Mouse (Mus musculus): ENCODE results near the gene Tm4sf1. TPM values are rescaled to one million over a fixed set of nuclear protein-coding genes. Genes with fewer than 3 reads are reported as not detected.

Gene Tm4sf1
- 10 to 100 TPM; 64.2 to 67.6 TPM for total RNA-seq (2021)
- long read RNA-seq, experiment 1, transcript Tm4sf1-202 (5 exons, 2,855 nt): major isoform, 63 of 75 reads
- long read RNA-seq, experiment 1, partial matches to known transcripts: 5 of 75 reads
- long read RNA-seq, experiment 1, other reads (novel, unspliced or antisense): 7 of 75 reads
- long read RNA-seq, experiment 2, transcript Tm4sf1-202 (5 exons, 2,855 nt): major isoform, 28 of 33 reads
- long read RNA-seq, experiment 2, partial matches to known transcripts: 4 of 33 reads
- long read RNA-seq, experiment 2, other reads (novel, unspliced or antisense): 1 of 33 reads

DNA sequence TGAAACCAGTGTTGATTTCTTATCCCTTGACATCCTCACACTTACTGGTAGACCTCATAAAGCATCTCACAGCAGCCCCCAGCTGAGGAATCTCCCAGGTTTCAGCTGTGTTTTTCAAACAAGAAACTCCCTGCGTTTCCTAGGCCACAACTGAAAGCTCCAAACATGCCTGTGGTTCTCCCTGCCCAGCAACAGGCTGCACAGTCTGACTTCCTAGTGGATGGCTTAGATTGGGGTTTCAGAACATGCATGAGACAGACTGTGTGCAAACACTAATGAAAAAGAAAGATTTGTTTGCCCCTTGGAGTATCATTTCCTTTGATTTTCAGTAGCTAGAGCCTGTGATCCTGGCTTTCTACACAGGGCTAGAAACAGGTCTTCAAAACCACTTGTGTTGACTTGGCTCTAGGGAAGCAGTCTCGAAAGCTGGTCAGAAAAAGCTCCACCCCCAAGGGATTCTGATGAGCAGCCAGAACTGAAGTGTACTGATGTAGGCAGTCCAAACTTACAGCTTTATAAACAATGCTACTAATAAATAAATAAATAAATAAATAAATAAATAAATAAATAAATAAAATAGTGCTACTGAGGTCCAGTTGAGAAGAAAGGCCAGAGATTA lies at the start of gene Tm4sf1:
Gene Tm4sf1, minus strand, starts transcription at position 68 of the 619 bp plus-strand sequence.
- DNase-seq: no peak

DNA sequence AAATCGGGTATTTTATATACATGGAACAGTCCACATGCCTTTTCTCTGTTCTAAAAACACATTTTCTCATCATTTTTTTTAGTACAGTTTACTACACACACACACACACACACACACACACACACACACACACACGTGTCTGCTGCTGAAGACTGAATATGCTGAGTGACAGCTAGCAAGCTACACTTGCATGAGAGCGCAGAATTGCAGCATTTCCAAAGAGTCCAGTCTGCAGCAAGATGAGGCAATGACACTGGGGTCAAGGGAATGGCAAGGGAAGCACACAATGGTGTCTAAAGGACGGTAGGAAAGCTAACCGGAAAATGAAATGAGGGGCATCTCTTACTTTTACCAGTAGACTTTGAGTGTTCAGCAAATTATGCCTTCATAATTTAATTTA lies 43.0 kb upstream of the Tm4sf1 start:
- no peak for DNase-seq

DNA sequence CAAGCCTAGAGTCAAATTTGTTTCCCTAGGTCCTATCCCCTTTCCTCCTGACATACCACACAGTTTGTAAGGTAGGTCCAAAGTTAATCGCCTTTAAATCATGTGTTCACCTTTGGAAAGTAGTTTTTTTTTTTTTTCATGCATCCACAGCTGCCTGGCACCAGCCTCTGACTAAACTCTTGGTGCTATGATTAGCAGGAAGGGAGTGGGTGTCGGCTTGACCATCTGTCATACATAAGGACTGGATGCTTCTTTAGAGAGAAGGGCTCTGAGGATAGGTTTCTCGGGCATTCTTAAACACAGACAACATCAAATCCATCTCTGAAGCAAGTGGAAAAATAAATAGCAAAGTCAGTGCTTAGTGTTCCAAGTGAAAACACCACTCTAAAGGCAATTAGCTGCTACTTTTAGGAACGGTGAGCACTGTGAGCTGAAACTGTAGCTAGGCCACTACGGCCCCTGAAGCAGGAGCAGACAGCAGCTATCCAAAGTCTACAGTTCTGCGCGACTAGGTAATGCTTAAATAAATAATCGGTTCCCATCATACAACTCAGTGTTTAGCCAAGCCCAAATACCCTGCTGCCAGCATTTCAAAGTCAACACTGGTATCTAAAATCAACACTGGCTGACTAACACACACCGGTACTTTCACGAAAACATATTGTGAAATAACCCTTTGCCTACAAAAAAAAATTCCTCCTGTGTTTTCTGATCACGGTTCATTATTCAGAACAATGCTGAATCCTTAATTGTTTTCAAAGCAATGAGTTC lies 42.2 kb upstream of the Tm4sf1 start:
- no peak for DNase-seq

DNA sequence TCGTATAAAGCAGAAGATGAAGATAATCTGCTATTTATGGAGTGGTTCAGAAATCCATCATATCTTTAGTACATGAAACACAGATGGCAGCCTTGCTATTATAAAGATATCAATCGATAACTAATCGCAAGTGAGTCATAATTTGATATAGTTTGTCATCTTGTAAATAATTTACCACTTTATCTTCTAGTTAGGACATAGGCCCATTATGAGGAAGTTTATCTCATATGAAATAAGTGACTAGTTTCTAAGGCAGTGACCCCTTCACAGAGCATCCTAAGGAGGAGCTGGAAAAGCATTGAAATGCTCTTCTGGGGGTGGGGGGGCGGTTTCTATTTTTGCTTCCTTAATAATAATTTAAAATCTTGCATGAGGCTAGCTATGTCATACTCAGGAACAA lies 41.2 kb upstream of the Tm4sf1 start:
- no peak for DNase-seq

DNA sequence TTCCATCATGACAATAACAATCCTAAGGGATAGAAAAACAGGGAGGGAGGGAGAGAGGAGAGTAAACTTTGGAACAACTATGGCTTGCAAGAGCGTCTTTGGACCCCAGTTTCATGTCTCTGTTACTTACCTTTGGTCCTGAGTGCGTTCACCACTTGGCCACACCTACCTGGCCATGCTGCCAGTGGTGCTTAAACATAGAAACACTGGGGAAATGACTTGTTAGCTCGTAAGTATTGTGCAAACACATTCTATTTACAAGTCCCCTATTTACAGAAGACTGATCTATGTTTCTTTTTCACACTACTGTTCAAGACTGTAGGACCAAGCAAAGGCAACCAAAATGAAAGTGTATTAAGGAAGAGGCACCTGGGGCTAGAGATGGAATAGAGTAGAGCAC lies 39.5 kb upstream of the Tm4sf1 start:
- no peak for DNase-seq

DNA sequence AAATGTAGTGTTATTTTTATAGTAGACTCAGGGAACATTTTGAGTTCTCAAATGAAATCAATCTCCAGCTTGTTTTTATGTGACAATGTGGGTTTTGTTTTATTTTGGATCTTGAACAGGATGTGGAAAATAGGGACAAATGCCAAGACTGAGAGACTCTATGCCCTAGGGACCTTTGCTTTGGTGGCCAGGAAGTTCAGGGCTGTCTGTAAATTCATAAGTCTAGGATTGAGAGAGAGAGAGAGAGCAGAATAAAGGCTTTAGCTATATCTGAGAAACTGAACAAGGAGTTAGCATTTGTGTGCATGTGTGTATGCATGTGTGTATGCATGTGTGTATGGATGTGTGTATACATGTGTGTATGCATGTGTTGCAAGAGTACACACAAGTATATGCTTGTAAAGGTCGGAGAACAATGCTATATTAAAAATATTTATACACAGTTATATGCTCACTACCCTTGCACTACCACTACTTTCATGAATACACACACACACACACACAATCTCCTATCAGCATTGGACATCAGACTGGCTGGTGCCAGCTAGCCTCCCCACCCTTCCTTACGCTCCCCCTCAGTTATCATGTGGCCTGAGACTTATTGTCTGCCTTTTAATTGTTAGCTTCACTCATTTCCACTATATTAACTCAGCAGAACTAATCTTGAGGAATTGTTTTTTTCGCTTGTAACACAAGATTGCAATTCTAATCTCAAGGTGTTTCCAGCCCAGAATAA lies 33.5 kb upstream of the Tm4sf1 start:
- DNase-seq: peak; percentile 10

DNA sequence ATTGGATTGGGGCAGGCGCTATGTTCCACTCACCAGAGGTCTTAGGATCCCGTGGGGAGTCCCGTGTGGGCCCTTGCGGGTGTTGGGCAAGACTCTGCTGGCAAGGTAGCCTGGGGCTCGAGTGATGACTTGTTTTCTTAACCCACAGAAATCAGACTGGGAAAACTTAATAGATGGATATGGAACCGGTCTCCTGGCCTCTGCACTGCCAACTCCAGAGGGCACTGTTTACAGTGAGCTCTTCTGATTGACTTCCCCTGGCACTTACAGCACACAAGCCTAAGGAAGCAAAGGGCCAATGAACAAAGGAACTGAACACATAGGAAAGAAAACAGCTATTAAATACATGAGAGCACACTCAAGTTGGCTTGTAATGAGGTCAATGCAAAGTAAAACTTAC lies 26.2 kb upstream of the Tm4sf1 start:
- no peak for DNase-seq

DNA sequence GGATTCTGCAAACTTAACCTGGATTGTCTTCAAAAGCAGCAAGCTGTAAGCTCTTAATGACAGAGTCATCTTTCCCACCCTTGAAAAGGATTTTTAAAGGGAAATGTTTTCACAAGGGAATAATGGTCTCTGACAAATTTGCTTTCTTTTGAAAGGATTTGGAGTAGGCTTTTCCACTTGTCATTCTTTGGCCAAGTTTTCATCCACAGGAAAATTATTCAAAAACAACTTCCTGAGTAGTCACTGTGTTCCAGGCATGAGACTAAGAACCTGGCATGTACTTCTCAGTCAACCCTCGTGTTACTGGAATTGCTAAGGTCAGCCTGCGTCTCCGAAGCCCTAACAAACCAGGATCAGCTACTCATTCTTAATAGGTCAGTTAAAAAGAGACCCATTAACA lies 5.3 kb upstream of the Tm4sf1 start:
- DNase-seq: no peak

DNA sequence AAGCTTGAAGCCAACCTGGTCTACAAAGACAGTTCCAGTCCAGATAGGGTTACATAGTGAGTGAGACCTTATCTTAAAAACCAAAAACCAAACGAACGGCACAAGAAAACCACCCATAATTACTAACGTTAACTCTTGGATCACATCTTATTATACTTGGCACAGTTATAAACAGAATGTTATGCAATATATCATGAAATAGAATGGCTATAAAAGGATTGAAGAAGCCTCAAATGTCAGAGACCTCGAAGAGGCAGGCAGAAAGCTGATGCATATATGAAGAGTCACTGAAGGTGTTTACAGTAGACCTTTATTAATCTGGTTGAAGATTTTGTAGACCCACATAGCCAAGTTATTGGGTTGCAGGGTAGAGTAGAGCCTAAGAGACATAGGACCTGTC lies 3.8 kb upstream of the Tm4sf1 start:
- no peak for DNase-seq

DNA sequence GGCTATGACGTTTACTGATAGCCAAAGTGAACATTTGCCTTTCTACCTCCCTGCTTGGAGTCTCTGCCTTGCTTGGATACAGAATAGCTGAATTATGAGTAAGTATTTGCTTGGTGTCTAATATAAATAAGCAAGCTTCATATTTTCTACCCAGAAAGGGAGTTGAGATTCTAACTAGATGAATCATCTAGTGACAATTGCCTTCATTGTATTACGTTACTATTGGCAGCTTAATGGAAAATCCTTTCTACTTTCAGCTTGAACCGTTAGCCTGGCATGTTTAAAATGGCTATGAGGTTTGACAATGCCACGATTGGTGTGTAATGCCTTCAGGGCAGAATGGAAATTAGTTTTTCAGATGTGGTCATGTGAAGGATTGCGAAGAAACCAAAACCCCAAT lies 2.7 kb upstream of the Tm4sf1 start:
- DNase-seq: no peak

DNA sequence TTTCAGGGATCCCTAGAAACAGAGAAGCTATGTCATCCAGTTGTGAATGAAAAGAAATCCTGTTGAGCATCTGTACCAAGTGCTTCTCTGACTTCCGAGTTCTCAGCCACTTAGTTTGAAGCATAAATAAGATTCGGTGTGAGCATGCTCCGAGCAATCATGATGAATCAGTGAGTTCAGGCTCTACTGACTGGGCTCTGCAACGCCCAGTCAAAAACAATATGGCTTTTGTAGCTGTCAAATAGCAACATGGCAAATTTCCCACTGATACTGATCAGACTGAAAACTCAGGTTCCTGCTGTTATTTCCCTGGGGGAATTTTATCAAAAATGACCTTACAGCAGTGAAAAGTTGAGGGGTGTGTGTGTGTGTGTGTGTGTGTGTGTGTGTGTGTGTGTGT lies 2.3 kb upstream of the Tm4sf1 start:
- no peak for DNase-seq

DNA sequence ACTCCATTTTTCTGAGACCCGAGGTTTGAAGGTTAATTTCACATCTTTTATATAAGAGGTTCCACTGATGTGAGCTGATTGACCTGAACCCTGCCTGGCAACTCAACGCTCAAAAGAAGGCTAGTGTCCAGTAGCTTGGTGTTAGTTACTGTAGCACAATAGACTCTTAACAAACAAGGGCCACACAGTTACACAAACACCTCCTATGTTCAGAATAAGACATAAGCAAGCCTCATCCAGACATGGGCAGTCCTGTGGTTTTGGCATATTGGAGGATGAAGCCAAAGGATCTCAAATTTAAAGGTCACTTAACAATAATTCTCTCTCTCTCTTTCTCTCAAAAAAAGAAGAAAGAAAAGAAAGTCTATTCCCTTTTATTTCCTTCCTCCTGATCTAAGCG lies 1.7 kb upstream of the Tm4sf1 start:
- DNase-seq: no peak

DNA sequence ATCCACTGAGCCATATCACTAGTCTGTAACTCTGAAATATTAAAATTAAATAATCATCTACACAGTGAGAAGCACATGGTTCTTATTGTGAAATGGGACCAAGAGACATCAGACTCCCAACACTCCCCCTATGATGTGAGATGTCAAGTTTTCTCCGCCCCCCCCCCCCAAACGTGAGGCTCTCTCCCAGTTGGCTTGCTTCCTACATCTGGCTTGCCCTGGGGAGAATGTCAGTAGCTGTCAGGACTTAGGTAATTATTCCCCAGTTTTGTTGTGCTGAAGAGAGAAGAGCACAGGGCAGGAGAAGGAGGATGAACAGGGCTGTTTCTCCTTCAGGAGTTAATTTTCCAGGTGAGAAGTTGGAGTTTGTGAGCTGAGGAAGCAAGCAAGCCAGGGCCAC lies 1.1 kb upstream of the Tm4sf1 start:
- no peak for DNase-seq

DNA sequence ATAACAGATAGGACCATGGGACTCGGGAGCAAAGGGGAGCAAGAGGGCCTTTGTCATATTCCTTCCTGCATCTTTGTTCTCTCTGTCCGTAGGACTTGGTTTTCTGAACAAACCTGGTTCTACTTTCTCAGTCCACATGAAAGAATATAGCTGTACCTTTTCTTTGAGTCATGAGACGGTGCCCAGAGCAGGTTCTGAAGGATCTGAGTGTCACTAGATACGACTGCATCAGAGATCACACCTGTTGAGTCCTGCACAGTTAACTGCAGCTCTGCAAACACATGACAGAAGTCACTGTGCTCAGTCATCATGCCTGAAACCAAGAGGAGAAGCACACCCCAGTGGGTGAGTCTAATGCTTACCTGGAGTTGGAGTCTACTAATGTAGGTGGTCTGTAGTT lies 422 bp downstream of the Tm4sf1 start:
- no peak for DNase-seq

DNA sequence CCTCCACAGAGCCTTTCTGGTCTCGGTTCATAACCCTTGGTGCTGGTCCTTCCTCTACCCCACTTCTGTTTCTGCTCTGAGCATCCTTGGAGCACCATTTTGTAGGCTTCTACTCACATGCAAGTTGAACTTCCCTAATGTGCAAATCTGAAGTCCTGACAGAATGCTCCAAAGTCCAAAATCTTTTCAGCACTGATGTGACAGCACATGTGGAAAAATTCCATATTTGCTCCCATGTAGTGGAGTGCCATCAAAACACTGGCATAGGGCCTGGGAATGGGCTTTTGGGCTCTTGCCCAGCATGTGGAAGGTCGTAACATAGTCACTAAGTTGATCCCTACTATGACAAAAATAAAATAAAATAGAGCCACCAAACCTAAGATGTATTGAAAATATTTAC lies 3.8 kb downstream of the Tm4sf1 start:
- peak; percentile 15 for DNase-seq

DNA sequence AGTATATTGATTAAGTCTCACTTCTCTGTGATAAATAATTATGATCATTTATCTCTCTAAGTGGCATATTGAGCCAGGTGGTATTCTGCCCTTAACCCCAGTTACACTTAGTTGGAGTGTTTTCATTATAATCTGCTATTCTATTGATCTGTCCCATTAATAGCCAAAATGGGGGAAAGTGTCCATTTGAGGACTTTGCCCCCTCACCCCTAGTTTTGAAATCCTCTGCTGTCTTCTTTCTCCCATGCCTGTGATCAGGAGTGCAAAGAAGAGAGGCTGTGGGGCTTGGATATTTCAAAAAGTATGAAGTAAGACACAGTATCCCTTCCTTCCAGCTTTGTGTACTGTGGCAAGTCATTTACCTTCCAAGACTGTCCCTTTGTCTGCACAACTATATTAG lies 5.2 kb downstream of the Tm4sf1 start:
- no peak for DNase-seq

DNA sequence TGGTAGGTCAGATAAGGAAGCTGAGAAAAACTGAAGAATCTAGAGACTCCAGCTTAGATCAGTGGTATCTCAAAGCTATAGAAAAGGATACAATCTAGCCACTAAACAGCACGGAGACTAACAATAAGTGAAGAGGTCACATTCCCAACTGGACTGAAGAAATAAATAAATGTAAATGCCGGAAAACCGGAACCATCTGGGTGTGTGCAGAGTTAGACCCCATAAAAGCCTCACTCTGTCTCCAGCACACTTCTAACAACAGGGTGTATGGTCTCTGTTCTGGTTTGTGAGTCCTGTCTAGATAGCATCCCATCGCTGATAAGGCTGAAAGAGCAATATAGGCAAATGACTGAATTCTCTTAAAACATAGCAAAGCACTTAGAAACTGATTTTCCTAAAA lies 6.2 kb downstream of the Tm4sf1 start:
- DNase-seq: no peak

DNA sequence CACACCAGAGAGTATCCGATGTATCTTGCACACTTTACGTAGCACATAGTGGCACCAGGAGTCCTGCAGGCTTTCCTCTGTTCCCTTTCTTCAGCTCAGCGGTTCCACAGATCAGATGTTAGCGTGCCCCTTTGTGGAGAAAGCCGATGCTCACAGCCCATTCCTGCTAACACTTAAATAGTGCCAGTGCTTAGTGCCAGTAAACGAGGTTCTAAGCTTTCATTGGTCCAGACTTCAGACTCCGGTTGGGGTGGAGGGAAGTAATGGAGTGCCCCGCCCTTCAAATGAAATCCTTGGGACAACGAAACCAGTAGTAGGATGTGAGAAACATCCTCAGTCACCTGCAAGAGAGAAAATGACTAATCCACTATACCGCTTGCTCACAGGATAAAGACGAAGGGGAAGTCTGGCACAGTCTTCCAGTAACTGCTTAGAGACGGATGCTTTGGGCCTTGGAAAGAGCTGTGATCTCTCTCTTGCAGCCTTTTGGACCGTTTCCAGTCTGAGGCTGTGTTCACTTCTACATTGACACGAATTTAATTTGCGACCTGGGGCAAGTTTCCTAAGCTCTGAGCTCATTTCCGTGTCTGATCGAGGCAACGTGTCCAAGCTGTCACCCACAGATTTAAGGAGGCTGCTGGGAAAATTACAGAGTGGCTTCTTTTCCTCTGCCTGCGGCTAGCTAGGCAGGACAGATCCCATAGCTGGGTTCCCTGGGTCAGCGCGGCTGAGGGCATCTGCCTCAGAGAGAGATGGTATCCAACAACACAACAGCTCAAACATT lies 6.9 kb downstream of the Tm4sf1 start:
- peak; percentile 50 for DNase-seq

DNA sequence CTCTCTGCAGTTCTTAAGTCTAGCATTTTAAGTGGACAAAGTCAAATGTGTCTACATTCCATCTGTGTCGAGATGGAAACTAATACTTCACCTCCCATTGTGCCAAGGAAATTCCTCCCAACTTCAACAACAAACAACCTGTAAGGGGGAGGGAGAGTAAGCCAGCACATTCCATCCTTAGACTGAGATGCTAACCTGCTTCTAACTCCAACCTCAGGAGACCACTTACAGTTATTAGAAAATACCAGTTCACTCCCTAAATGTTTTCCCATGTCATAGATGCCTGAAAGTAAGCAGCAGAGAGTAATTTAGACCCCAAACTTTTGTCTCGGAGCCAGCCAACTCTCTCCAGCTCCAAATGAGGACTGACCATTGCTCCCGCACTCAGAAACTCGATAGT lies 7.9 kb downstream of the Tm4sf1 start:
- DNase-seq: no peak

DNA sequence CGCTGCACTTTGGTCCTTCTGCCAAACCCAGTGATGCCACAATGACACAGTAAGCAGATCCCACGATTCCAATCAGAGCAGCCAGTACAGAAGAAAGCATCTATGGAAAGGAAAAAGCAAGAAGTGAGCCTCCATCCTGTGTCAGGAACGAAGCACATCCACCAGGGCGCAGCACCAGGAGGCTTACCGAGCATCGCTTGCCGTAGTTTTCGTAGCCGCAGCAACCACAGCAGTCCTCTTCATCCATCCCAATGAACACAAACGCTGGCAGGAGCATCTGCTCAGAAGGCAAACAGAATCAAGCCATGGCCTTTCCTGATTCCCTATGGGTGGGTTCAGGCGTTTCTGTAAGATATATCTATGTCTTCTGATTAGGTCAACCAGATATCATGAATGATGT lies 9.0 kb downstream of the Tm4sf1 start:
- no peak for DNase-seq

DNA sequence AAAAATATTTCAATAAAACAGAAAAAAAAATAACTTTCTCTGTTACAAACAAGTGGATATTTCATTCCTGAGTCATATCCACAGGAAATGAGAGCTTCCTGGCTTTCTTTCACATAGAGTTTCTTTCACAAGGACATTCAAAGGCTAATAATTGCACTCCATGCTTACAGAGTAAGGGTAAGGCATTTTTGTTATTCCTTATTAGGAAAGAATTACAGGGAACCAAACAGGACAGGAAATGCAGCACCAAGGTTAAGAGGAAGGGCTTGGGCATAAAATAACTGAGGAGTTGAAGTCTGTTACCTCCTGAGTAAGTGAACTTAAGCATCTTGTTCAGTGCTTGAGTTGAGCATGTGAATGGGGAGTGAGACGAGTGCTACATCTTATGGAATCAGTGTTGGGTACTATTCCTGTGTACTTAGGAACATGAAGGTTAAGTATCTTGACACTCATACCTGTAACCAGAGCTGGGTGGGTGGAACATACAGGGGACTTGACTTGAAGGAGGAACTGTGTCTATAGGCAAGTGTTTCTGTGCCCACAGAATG lies 12.8 kb downstream of the Tm4sf1 start:
- no peak for DNase-seq

Measured in adrenal gland, postnatal 10 days (tissue).